Mouse (Mus musculus) midbrain, embryonic 12.5 days (tissue): ENCODE measurements at regions not wholly inside any gene's neighbourhood (a gene's known extent, or its start where the extent isn't known, plus 50 kb on each side); places are given as distances from the start of the nearest gene placed in this dataset.

Experiments
- ATAC-seq: fragments of 200-750 bp; cut with Nextera tagmentation; 2 replicates; pipeline ENCODE4 v1.8.0; 2017; ENCODE audit warnings: low read depth, moderate TSS enrichment, moderate library complexity; ENCODE audit not compliant: low FRiP score
- H3K27ac ChIP-seq: fragments of 300-500 bp; sonication (generic); replicated peaks from 2 replicates; pipeline ENCODE4 v1.5.1; 2016; ENCODE audit warnings: mild to moderate bottlenecking
- H3K27me3 ChIP-seq: fragments of 300-500 bp; sonication (generic); 2 replicates; pipeline ENCODE4 v1.6.1; 2016; ENCODE audit warnings: mild to moderate bottlenecking
- H3K36me3 ChIP-seq: fragments of 300-500 bp; sonication (generic); 2 replicates; pipeline ENCODE4 v1.6.1; 2016
- H3K4me1 ChIP-seq: fragments of 300-500 bp; sonication (generic); 2 replicates; pipeline ENCODE4 v1.6.1; 2016
- H3K4me2 ChIP-seq: fragments of 300-500 bp; sonication (generic); replicated peaks from 2 replicates; pipeline ENCODE4 v1.6.1; 2016; ENCODE audit warnings: mild to moderate bottlenecking, moderate library complexity
- H3K4me3 ChIP-seq: fragments of 300-500 bp; sonication (generic); 2 replicates; pipeline ENCODE4 v1.5.1; 2016; ENCODE audit warnings: mild to moderate bottlenecking
- H3K9ac ChIP-seq: fragments of 300-500 bp; sonication (generic); replicated peaks from 2 replicates; pipeline ENCODE4 v1.6.1; 2016; ENCODE audit warnings: mild to moderate bottlenecking, moderate library complexity
- H3K9me3 ChIP-seq: fragments of 300-500 bp; sonication (generic); 2 replicates; pipeline ENCODE4 v1.6.1; 2016; ENCODE audit warnings: mild to moderate bottlenecking
- WGBS: fragments of 180-500 bp; shearing (Covaris S2); methylation state at CpG from one replicate; pipeline ENCODE4 v1.1.7; 2016; 5-methylcytosine and 5-hydroxymethylcytosine counted together

- H3K9ac ChIP-seq, result no peak overlapping the region
- H3K4me1 ChIP-seq, result no peaks in the 10 kb centered on the region
- no peak overlapping the region for H3K4me2 ChIP-seq
- H3K36me3 ChIP-seq, result no peaks in the 10 kb centered on the region
- no peak for ATAC-seq
- no peak overlapping the region for H3K4me3 ChIP-seq
- H3K27ac ChIP-seq, result no peak overlapping the region
- H3K27me3 ChIP-seq, result no peaks in the 10 kb centered on the region
- H3K9me3 ChIP-seq, result no peaks in the 10 kb centered on the region
- 91% methylated on average over 1 of the region's 1 CpGs for whole genome bisulfite sequencing
These were observed 183.0 kb upstream of the Tmtc1 start for GRCm38 (mm10) chr6:148627090-148627605.

- no peaks in the 10 kb centered on the region for H3K27me3 ChIP-seq
- no peaks in the 10 kb centered on the region for H3K9me3 ChIP-seq
- ATAC-seq, result no peak
- no peaks in the 10 kb centered on the region for H3K36me3 ChIP-seq
- H3K9ac ChIP-seq, result no peak overlapping the region
- no peaks in the 10 kb centered on the region for H3K4me1 ChIP-seq
- WGBS, result 95% methylated on average over 2 of the region's 2 CpGs
- H3K4me3 ChIP-seq, result no peak overlapping the region
- no peak overlapping the region for H3K27ac ChIP-seq
- no peak overlapping the region for H3K4me2 ChIP-seq
These were observed 179.1 kb upstream of the Tmtc1 start for GRCm38 (mm10) chr6:148623119-148623770.

- no peak overlapping the region for H3K4me3 ChIP-seq
- no peaks in the 10 kb centered on the region for H3K36me3 ChIP-seq
- H3K4me2 ChIP-seq, result no peak overlapping the region
- no peak overlapping the region for H3K9ac ChIP-seq
- no peak overlapping the region for H3K27ac ChIP-seq
- no peak for ATAC-seq
- 70% methylated on average over 1 of the region's 1 CpGs for WGBS
- H3K27me3 ChIP-seq, result no peaks in the 10 kb centered on the region
- no peaks in the 10 kb centered on the region for H3K9me3 ChIP-seq
- H3K4me1 ChIP-seq, result no peaks in the 10 kb centered on the region
These were observed 175.8 kb upstream of the Tmtc1 start for GRCm38 (mm10) chr6:148620034-148620433.

- H3K9me3 ChIP-seq, result no peaks in the 10 kb centered on the region
- H3K4me2 ChIP-seq, result no peak overlapping the region
- H3K27ac ChIP-seq, result no peak overlapping the region
- no peak for ATAC-seq
- H3K27me3 ChIP-seq, result no peaks in the 10 kb centered on the region
- WGBS, result 15% methylated on average over 4 of the region's 4 CpGs
- no peaks in the 10 kb centered on the region for H3K36me3 ChIP-seq
- no peak overlapping the region for H3K9ac ChIP-seq
- H3K4me1 ChIP-seq, result no peaks in the 10 kb centered on the region
- no peak overlapping the region for H3K4me3 ChIP-seq
These were observed 171.7 kb upstream of the Tmtc1 start for GRCm38 (mm10) chr6:148615931-148616330.

GRCm38 (mm10) chr6:148615442-148615841 lies 171.3 kb upstream of the Tmtc1 start:
- no peak overlapping the region for H3K4me3 ChIP-seq
- no peaks in the 10 kb centered on the region for H3K36me3 ChIP-seq
- no peaks in the 10 kb centered on the region for H3K27me3 ChIP-seq
- 26% methylated on average over 3 of the region's 3 CpGs for WGBS
- H3K9me3 ChIP-seq, result no peaks in the 10 kb centered on the region
- no peak overlapping the region for H3K27ac ChIP-seq
- H3K4me1 ChIP-seq, result no peaks in the 10 kb centered on the region
- no peak overlapping the region for H3K4me2 ChIP-seq
- no peak overlapping the region for H3K9ac ChIP-seq
- ATAC-seq, result no peak

- Histone ChIP-seq H3K9me3 (no peaks in the 10 kb centered on the region), H3K36me3 (no peaks in the 10 kb centered on the region), H3K4me3 (no peak overlapping the region), H3K9ac (no peak overlapping the region), H3K27ac (no peak overlapping the region), H3K27me3 (no peaks in the 10 kb centered on the region), H3K4me2 (no peak overlapping the region), H3K4me1 (no peaks in the 10 kb centered on the region)
- WGBS, result 89% methylated on average over 5 of the region's 5 CpGs
- no peak for ATAC-seq
These were observed 164.7 kb upstream of the Tmtc1 start for GRCm38 (mm10) chr6:148608881-148609280.

- H3K27ac ChIP-seq, result no peak overlapping the region
- 87% methylated on average over 1 of the region's 1 CpGs for WGBS
- no peak overlapping the region for H3K4me2 ChIP-seq
- no peaks in the 10 kb centered on the region for H3K9me3 ChIP-seq
- H3K4me3 ChIP-seq, result no peak overlapping the region
- no peak overlapping the region for H3K9ac ChIP-seq
- H3K36me3 ChIP-seq, result no peaks in the 10 kb centered on the region
- no peaks in the 10 kb centered on the region for H3K27me3 ChIP-seq
- H3K4me1 ChIP-seq, result no peaks in the 10 kb centered on the region
- no peak for ATAC-seq
These were observed 161.0 kb upstream of the Tmtc1 start for GRCm38 (mm10) chr6:148605226-148605625.

GRCm38 (mm10) chr6:148604790-148605189 lies 160.6 kb upstream of the Tmtc1 start:
- Histone ChIP-seq H3K4me3 (no peak overlapping the region), H3K36me3 (no peaks in the 10 kb centered on the region), H3K27me3 (no peaks in the 10 kb centered on the region; the same call in 1 of the 2 replicates), H3K9ac (no peak overlapping the region), H3K9me3 (no peaks in the 10 kb centered on the region), H3K27ac (no peak overlapping the region), H3K4me2 (no peak overlapping the region), H3K4me1 (no peaks in the 10 kb centered on the region)
- ATAC-seq, result no peak
- WGBS, result 0% methylated on average over 1 of the region's 1 CpGs

- Histone ChIP-seq H3K4me3 (no peak overlapping the region), H3K4me1 (peaks cover 3% of the 10 kb centered on the region; the same call in 1 of the 2 replicates), H3K27ac (no peak overlapping the region), H3K9ac (no peak overlapping the region), H3K4me2 (no peak overlapping the region), H3K9me3 (no peaks in the 10 kb centered on the region), H3K36me3 (no peaks in the 10 kb centered on the region), H3K27me3 (peaks cover 4% of the 10 kb centered on the region; the same call in 1 of the 2 replicates)
- no peak for ATAC-seq
- WGBS, result 88% methylated on average over 2 of the region's 2 CpGs
These were observed 159.7 kb upstream of the Tmtc1 start for GRCm38 (mm10) chr6:148603878-148604277.

GRCm38 (mm10) chr6:148603460-148603859 lies 159.3 kb upstream of the Tmtc1 start:
- WGBS, result 81% methylated on average over 4 of the region's 4 CpGs
- ATAC-seq, result no peak
- peaks cover 4% of the 10 kb centered on the region; the same call in 1 of the 2 replicates for H3K27me3 ChIP-seq
- H3K27ac ChIP-seq, result no peak overlapping the region
- H3K4me3 ChIP-seq, result no peak overlapping the region
- H3K4me1 ChIP-seq, result peaks cover 7% of the 10 kb centered on the region
- H3K4me2 ChIP-seq, result no peak overlapping the region
- H3K36me3 ChIP-seq, result no peaks in the 10 kb centered on the region
- H3K9ac ChIP-seq, result no peak overlapping the region
- H3K9me3 ChIP-seq, result no peaks in the 10 kb centered on the region

- H3K9me3 ChIP-seq, result no peaks in the 10 kb centered on the region
- H3K4me2 ChIP-seq, result no peak overlapping the region
- H3K36me3 ChIP-seq, result no peaks in the 10 kb centered on the region
- peaks cover 4% of the 10 kb centered on the region; the same call in 1 of the 2 replicates for H3K27me3 ChIP-seq
- ATAC-seq, result no peak
- H3K4me1 ChIP-seq, result peaks cover 10% of the 10 kb centered on the region
- H3K9ac ChIP-seq, result no peak overlapping the region
- WGBS, result 85% methylated on average over 2 of the region's 2 CpGs
- H3K27ac ChIP-seq, result no peak overlapping the region
- no peak overlapping the region for H3K4me3 ChIP-seq
These were observed 158.7 kb upstream of the Tmtc1 start for GRCm38 (mm10) chr6:148602894-148603293.

- ATAC-seq, result no peak
- Histone ChIP-seq H3K4me3 (no peak overlapping the region), H3K36me3 (no peaks in the 10 kb centered on the region), H3K4me1 (peaks cover 10% of the 10 kb centered on the region), H3K27ac (no peak overlapping the region), H3K4me2 (no peak overlapping the region), H3K9me3 (no peaks in the 10 kb centered on the region), H3K9ac (no peak overlapping the region), H3K27me3 (peaks cover 4% of the 10 kb centered on the region; the same call in 1 of the 2 replicates)
- WGBS, result 70% methylated on average over 2 of the region's 2 CpGs
These were observed 156.7 kb upstream of the Tmtc1 start for GRCm38 (mm10) chr6:148600934-148601333.

- Histone ChIP-seq H3K9ac (no peak overlapping the region), H3K36me3 (no peaks in the 10 kb centered on the region), H3K4me1 (peaks cover 10% of the 10 kb centered on the region), H3K27me3 (peaks cover 4% of the 10 kb centered on the region; the same call in 1 of the 2 replicates), H3K27ac (no peak overlapping the region), H3K9me3 (no peaks in the 10 kb centered on the region), H3K4me2 (no peak overlapping the region), H3K4me3 (no peak overlapping the region)
- WGBS, result 70% methylated on average over 4 of the region's 4 CpGs
- peak; percentile 27; the same call in 1 of the 2 replicates for ATAC-seq
These were observed 155.3 kb upstream of the Tmtc1 start for GRCm38 (mm10) chr6:148599473-148599872.
